Mouse (Mus musculus) bone marrow, adult 2 months (tissue): ENCODE results near the gene Optn.

Experiments used
- CTCF ChIP-seq: fragments of 200-500 bp; IDR thresholded peaks from 2 replicates; pipeline ENCODE4 v1.5.1; 2011; ENCODE audit warnings: low read length, control low read depth; ENCODE audit not compliant: control insufficient read depth, insufficient read depth
- POLR2A ChIP-seq: fragments of 200-500 bp; IDR thresholded peaks from 2 replicates; pipeline ENCODE4 v1.6.1; 2011; ENCODE audit warnings: low read depth, mild to moderate bottlenecking, control low read depth, low read length, borderline replicate concordance; ENCODE audit not compliant: control insufficient read depth

- TF ChIP-seq POLR2A (no peak), CTCF (no peak)
Measured at GRCm38 (mm10) chr2:5038320-5038719, 25.5 kb downstream of the Optn start.
